Mouse (Mus musculus) skeletal muscle tissue, adult 2 months (tissue): ENCODE results near the gene Acer1.

Source experiments
- DNase-seq: peaks from one replicate; pipeline ENCODE4 v3.0.0-alpha.2; 2012; ENCODE audit warnings: low read depth, low spot score

Gene Acer1

DNA sequence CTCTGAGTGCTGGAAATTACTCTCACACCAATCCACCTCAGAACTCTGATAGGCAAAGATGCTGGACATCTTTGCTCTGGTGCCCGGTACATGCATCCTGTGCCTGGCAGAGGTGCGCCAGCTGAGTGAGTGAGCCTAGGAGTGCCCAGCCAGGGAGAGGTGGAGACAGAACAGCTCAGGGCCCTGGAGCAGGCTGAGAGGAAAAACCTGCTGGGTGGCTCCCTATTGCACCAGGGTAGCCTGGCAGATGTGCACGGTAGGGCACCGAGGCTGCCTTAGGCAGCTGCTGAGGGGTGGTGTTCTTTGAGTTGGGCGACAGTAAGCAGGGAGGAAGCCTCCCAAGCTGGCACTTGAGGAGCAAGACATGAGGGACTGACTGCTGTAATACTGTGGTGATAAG, at the start of gene Acer1:
Gene Acer1 (minus strand): TSS at position 114 of the 400 bp plus-strand sequence.
- no peak for DNase-seq

DNA sequence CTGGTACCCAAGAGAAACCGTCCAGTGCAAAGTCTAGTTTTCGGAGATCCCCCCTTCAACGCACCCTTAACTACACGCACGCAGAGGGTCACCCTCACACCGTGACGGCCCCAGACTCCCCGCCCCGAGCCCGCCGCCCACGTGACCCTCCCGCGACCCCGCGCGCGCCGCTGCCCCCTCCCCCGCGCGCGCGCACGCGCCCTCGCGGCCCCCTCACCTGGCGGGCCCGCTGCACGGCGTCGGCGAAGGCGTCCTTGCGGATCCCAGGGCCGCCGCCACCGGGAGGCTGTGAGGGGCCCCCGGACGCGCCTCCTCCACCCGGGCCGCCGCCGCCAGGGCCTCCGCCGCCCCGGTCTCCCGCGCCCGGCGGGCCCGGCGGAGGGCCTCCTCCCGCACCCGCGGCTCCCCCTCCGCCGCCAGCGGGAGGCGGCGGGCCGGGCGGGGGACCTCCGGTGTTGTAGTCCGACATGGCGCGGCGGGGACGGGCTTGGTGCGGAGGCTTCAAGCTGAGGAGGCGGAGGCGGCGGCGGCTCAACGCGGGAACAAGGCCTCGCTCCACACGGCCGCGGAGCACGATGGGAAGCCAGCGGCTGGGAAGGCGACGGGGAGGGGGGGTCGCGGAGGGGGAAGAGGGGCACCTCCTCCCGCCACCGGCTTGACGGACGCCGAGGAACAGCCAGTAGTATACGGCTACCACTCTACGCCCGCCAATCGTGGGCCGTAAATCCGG, 49.2 kb upstream of the Acer1 start, which contains the start of gene Khsrp:
Gene Khsrp (minus strand): TSS at position 592 of the 730 bp plus-strand sequence.
- DNase-seq, result no peak

DNA sequence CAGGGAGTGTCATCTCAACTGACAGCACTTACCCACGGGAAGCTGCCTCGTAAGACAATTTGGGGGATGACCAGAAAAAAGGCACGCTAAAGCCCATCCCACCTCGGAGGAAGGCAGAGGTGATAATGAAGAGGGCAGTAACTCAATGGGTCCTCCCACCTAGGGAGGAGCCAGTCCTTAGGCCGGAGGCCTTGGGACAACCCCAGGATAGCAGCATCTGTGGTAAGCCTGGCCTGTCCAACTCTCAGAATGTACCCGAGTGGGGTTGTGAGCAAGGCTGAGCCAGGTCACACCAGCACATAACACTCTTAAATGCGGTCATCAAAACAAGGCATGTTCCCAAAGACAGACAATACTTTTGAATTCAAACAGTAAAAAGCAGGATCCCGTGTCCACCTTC, 47.8 kb upstream of the Acer1 start:
- DNase-seq, result no peak

DNA sequence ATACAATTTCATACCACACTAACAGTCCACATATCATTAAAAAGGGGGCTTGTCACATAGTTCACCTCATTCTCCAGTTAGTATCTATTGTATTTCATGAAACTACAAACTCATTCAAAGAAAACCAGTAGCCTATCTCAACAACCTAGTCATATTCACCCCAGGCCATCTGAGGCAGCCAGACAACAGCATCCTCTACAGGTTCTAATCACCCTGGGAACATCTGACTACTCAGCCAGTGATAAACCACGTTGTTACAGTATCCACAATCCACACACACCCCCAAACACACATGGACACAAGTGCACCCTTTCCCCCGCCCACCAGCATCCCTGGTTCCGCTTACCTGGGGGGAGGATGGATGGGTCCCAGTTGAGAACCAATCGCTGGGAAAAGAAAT, 45.5 kb upstream of the Acer1 start:
- DNase-seq, result no peak

DNA sequence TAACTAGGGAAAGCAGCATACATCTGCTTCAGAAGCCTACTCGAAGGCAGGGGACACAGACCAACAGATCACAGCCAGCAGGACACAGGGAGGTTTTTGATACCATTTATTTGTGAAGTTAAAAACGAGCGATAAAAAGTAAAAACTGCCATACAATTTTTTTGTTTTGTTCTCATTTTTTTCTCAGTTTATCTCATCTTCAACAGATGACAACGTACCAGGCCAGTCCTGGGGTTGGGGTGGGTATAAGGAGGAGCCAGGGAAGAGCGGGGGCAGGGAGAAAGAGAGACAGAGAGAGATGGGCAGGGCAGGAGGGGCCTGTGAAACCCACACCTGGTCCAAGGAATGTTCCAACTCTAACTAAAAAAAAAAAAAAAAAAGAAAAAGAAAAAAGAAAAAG, 39.0 kb upstream of the Acer1 start:
- DNase-seq, result no peak

DNA sequence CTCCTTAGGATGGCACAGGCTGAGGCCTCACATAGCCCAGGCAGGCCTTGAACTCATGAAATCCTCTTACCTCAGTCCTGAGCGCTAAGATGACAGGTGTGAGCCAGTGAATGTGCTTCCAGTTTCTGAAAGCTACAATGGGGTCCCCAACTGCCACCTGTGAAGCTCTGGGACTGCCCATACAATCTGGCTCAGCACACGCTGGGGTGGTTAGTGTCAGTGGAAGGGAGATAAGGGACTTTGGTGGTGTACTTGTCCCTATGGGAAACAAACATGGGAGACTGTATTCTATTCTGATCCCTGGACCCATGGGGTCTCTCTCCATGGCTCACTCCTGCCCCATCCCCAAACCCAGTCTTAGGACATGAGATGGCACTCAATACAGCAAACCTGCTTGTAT, 37.8 kb upstream of the Acer1 start:
- DNase-seq, result no peak

DNA sequence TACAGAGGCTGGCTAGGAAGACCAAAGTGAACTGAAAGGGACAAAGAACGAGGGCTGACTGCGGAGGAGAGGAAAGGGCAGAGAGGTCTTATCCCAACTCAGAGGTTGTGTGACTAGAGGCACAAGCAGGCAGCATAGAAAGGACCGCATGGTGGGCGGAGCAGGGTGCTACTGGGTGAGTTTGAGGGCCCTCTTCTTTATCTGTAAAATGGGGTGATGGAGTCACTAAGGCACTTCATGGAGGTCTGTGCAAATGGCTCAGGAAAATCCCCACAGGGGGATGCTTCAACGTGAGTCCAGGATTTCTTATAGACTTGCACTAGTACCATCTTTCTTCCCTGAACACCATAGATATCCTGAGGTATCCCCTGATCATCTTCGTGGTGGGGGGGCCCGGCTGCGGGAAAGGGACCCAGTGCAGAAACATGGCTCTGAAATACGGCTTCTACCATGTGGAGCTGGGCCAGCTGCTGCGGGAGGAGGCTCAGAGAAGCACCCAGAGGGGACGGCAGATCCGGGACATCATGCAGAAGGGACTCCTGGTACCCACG, 30.4 kb upstream of the Acer1 start:
- DNase-seq, result no peak

DNA sequence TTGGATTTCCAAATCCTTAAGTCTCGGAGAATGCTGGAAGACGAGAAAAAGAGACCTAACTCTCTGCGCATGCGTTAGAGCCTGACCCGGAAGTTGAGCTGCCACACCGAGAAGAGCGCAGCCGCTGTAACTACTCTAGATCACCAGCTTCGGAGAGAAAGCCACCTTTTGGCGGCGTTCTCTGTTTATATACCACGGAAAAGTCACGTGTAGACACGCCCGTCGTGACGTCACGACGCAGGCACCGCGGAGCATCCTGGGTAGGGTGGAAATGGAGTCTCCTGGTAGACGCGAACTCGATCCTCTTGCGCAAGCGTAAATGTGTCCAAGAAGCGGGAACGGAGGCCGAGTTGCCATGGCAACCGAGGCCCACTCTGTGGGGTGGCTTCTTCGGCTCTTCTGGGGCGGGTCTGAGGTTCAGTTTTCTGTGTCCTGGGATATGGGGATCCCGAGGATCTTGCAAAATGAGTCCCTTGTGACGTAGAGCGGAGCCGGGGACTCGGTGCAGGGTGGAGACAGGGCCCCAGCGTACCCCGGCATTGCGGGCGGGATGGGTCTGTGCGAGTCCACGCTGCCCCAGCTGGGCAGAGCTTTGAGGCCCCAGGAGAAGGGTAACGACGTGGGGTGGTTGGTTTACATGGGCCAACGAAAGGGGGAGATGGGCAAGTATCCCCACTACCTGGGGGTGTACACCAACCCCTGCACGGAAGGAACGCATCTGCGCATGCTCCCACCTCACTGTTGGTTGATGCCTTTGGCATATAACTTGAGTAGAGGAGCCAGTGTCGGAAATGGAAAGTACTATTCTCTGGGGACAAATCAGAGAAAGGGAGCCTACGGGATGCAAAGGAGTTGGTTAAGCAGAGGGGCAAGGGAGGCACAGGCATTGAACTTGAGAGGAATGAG, 29.6 kb upstream of the Acer1 start, which contains the start of the genes Gtf2f1 and Gm17949:
Gene Gtf2f1 (minus strand): TSS at position 53 of the 906 bp plus-strand sequence.
Gene Gm17949 (plus strand): TSS at position 234 of the 906 bp plus-strand sequence.
- peak; percentile 100 for DNase-seq

DNA sequence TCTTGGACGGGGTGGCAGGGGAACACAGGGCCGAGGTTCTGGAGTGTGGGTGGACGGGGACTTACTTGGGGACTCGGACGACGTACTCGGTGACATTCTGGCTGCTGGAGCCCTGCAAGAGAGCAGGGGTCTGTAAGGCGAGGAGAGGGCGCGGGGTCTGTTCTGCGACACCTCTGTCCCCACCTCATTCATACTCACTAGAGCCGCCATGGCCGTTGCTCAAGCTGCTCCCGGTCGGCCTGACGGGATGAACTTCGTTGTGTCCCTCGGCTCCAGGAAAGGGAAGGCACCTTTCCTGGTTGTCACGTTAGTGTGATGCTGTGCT, 28.9 kb upstream of the Acer1 start:
- no peak for DNase-seq

DNA sequence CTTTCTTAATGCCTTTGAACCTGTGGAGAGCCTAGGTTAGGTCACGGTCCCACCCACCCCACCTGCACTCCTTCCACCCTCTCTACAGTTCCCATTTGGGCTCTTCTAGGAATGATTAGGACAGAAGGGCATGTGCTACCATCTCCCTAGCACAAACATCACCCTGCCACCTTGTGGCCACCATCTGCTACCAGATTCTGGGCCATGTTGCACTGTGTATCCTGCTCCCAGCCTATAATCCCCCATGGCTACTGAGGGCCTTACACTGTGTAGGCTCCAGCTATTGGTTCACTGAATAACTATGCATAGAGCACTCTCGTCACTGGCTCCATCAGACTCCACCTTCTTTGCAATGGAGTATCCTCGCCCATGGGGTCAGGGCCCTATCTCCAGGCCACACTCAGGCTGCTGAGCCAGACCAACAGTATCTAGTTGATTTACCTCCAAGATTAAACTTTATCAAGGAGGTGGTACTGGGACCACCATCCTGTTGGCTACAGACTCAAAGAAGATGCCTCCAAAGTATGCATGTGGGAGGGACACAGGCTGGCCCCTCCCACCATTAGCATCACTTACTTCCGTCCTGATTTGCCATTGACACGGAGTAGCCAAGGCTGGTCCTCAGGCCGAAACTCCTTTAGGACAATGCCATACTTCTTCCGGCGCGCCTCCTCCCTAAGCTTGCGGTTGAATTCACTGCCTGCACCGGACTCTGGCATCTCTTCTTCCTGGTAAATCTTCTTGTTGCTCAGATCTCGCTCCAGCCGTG, 25.4 kb upstream of the Acer1 start:
- no peak for DNase-seq

DNA sequence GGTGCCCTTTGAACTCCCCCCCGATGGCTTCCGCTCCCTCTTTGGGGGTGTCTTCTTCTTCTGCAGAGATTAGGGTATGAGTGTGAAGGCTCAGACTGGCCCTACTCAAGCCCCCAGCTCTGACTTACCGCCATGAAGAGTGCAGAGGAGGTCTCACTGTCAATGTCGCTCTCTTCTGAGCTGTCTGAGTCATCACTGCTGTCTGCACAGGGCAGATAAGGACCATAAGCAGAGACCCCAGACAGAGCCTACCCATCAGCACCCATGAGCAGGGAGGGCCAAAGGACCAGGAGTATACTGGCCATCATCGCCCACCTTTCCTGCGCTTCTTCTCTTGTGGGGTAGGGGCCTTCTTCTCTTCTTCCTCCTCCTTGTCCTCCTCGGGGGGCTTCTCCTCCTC, 22.1 kb upstream of the Acer1 start:
- no peak for DNase-seq

DNA sequence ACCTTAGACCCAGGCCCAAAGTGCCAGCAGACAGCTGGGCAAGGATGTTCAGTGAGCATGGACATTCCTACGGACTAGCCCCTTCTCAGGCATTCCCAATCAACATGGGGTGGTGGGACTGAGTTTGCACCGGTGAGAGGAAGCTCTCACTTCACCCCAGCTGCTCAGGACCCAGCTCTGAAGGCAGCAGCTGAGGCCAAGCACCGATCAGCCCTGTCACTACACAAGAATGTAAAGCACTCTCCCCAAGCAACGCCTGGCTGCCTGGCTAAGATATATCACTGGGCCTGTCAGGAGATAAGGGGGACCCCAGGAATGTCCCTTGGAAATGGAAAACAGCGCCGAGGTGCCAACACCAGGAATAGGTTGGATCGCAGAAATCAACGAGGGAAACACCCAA, 19.3 kb upstream of the Acer1 start:
- no peak for DNase-seq

DNA sequence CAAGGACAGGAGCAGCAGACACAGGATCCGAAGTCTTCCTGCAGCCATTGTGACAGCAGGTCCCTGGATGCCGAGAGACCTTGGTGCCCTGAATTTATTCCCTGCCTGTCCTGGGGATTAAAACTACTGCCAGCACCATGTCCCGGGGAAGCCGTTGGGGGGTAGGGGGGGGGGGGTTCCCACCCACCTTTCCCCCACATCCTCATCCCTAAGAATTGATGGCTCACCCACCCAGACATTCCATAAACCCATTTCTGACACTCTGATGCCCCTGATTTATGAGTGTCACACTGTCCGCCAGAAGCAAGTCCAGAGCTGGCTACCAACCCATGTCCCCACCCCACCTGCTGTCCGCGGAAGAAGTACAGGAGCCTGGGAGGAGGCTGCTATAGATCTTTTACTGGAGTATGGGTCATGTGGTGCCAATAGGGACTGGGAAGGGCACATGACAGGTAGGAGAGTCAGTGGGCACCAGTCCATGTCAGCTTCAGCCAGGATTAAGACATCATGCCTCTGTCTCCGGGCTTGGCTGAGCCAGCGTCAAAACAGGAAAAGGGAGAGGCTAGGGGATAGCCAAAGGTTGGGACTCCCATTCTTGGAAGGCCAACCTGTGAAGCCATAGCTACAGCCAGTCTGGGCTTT, 18.2 kb upstream of the Acer1 start, which contains the start of gene Pspn:
Gene Pspn (minus strand): TSS at position 51 of the 642 bp plus-strand sequence.
- no peak for DNase-seq

DNA sequence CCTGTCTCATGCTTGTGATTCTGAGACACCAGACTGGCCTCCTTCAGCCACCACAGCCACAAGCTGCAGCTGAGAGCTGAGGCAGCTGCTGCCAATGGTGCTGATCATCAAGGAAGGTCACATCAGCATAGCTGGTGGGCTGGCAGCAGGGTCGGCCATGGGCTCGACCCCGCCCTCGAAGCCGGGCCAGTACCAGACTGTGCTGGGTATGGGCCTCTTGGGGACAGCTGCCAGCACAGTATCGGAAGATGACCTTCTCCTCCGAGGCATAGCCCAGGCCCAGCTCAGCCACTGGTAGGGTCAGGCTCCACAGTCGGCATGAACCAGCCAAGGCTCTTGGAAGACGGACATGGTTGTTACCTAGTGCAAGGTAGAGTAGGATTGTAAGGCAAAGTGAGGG, 17.5 kb upstream of the Acer1 start:
- DNase-seq, result no peak

DNA sequence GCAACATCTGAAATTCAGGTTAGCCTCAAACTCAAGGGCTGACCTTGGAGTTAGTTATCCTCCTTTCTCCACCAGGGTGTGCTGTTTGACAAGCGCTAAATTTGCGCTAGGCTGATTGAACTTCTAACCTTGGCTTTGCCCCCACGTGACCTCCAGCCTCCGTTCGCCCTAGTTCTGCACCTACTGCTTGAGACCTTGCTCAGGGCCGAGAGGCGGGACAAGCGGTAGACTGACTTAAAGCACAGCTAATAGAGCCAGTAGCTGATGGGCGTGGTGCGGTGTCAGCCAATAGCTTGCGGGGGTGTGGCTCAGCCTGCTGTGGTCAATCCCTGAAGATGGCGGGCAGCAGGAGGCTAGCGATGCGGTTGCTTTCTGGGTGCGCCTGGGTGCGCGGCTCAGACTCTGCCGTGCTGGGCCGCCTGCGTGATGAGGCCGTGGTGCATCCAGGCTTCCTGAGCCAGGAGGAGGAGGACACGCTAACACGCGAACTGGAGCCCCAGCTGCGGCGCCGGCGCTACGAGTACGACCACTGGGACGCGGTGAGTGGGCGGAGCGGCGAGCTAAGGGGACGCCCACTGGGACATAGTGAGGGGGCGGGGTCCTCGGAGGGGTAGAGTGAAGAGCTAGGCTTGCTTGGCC, 15.2 kb upstream of the Acer1 start, which contains the start of gene Alkbh7:
Gene Alkbh7 (plus strand): TSS at position 311 of the 639 bp plus-strand sequence.
- peak; percentile 98 for DNase-seq

DNA sequence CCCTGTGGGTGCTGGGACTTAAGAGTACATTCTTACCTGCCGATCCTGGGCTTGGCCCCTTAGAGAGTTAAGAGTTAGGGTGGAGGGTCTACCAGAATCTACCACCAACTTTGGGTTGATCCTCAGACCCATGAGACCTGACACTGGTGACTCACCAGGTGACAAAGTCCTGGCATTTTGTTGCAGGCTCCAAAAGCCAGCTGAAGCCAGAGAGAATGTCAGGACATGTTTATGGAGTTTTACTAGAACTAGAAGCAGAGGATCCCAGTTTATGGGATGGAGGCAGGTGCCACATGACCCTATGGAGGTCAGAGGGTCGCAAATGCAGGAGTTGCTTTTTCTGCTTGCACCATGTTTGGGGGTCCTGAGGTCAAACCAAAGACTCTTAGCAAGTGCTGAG, 14.6 kb upstream of the Acer1 start:
- DNase-seq, result no peak

DNA sequence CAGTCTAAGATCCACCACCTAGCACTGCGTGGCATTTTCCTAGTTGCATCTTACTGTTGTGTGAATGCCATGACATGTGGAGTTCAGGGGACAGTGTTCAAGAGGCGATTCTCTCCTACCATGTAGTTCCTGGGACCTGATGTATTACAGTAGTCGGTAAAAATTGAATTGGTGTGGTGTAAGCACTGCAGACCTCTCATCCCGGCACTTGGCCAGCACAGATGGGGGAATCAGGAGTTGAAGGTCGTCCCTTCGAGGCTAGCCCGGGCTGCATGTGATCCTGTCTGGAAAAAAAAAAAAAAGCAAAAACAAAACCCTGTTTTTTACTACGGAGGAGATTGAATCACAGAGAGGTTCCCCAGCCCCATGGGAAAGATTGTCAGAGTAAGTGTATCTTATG, 13.1 kb upstream of the Acer1 start:
- DNase-seq, result no peak

DNA sequence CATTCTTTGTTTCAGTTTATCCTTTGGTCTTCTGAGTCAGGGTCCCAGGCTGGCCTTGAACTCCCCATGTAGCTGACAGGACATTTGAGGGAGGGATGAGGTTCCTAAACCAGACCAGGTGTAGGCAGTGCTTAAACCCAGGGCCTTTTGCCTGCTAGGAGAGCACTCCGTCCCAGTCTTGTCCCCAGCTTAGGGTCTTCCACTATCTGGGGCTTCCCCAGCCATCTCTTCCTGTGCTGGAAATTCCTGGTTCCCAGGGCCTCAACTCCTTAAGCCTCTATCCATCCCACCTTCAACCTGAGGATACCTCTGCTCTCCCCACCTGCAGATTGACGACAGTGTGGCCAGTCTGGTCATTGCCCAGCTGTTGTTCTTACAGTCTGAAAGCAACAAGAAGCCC, 9.0 kb upstream of the Acer1 start:
- DNase-seq, result no peak

DNA sequence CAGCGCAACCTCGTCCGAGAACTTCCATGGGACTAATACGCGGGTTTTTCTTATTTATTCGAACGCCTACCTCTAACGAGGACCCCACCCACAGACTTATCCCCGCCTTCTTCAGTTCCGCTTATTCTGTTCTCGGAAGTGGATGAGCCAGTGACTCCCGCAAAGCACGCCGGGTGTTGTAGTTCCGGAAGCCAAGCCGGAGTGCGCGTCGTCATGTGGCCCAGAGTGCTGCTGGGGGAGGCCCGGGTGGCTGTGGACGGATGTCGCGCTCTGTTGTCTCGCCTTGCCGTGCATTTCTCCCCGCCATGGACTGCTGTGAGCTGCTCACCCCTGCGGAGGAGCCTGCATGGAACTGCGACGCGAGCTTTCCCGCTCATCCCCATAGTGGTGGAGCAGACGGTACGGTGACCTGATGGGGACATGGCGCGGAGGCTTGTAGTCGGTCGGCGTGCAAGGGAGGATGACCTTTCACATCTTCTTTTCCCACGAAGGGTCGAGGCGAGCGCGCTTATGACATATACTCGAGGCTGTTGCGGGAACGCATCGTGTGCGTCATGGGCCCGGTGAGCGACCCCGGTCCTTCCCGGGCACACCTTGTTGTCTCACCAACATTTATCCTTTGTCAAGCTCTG, 8.3 kb upstream of the Acer1 start, which contains the start of gene Clpp:
Gene Clpp (plus strand): TSS at position 191 of the 632 bp plus-strand sequence.
- DNase-seq, result peak; percentile 90
